In genomic region chr2:29677842-29678241, GRCm38 (mm10) we compare ENCODE assay signal across 11 mouse cellular contexts. TPM values are rescaled to one million over a fixed set of nuclear protein-coding genes. Genes with fewer than 3 reads are reported as not detected.
DNase-seq lines count a peak whose midpoint lies in the region; ATAC-seq and TF ChIP-seq lines count a peak whose summit lies in the region.
"Had no signal": no experiment of that assay in that cellular context is flagged by ENCODE, and none has a peak within 500 bp of the region (broad histone marks: within the 10 kb centered on the region; RNA-seq: fewer than 3 reads in every experiment).

No protein-coding gene starts in this region.

- H3K4me2 ChIP-seq in kidney, embryonic 16.5 days (replicated peaks; ENCODE audit: low read depth, low read length) = no peak overlapping the region
- H3K4me2 ChIP-seq: neural tube, embryonic 13.5 days had no signal

- H3K9ac ChIP-seq in kidney, embryonic 16.5 days (replicated peaks; ENCODE audit: low read length) = 0 out of 2 replicates have a peak overlapping the region, but pooled peaks have one; percentile 15
- H3K9ac ChIP-seq in liver, adult 2 months (ENCODE audit: low read depth, low read length) = no peak overlapping the region
- H3K9ac ChIP-seq: neural tube, embryonic 13.5 days had no signal

- H3K36me3 ChIP-seq in kidney, embryonic 16.5 days (ENCODE audit: insufficient read depth, low read length) = no peaks in the 10 kb centered on the region; the same call in 1 of the 2 replicates
- H3K36me3 ChIP-seq in liver, adult 2 months (ENCODE audit: control insufficient read depth, insufficient read depth, low read length) = no peaks in the 10 kb centered on the region

- no peaks in the 10 kb centered on the region for H3K27me3 ChIP-seq in kidney, embryonic 16.5 days (ENCODE audit: insufficient read depth, low read length)
- H3K27me3 ChIP-seq in liver, adult 2 months (ENCODE audit: control insufficient read depth, insufficient read depth, low read length) = no peaks in the 10 kb centered on the region
- H3K27me3 ChIP-seq: neural tube, embryonic 13.5 days had no signal

- no peak for ATAC-seq in kidney, embryonic 16.5 days (ENCODE audit: low FRiP score, low TSS enrichment)
- ATAC-seq: midbrain, embryonic 16.5 days had no signal

- intact Hi-C loops in left cerebral cortex, postnatal 14 days (cut with DNase I) = no loop called here

- no peaks in the 10 kb centered on the region for H3K9me3 ChIP-seq in kidney, embryonic 16.5 days (ENCODE audit: low read length)
- H3K9me3 ChIP-seq: neural tube, embryonic 13.5 days had no signal

- H3K4me1 ChIP-seq in kidney, embryonic 16.5 days (ENCODE audit: insufficient read depth, low read length) = peaks cover 10% of the 10 kb centered on the region; the same call in 1 of the 2 replicates
- H3K4me1 ChIP-seq in bone marrow macrophage, adult 2 months (ENCODE audit: control insufficient read depth, insufficient read depth, low read length) = peaks cover 45% of the 10 kb centered on the region
- H3K4me1 ChIP-seq in liver, adult 2 months (ENCODE audit: control insufficient read depth, insufficient read depth, low read length) = peaks cover 35% of the 10 kb centered on the region

- no peak for DNase-seq in kidney, adult 18-20 months
- peak; percentile 96 for DNase-seq in liver, adult 2 months (ENCODE audit: extremely low read depth, low read depth, low spot score)
- DNase-seq in lung, postnatal 14 days = peak; percentile 25
- no peak for DNase-seq in cerebellum, adult 11 months
- DNase-seq in left cerebral cortex, postnatal 14 days (ENCODE audit: low spot score in 2 of 2) = no peak
- DNase-seq: heart, postnatal 4 days; right cerebral cortex, postnatal 25 days had no signal

- H3K79me2 ChIP-seq in liver, adult 2 months (ENCODE audit: control insufficient read depth, insufficient read depth, low read length) = peaks cover 24% of the 10 kb centered on the region; the same call in 1 of the 2 replicates

- no peak overlapping the region for H3K27ac ChIP-seq in kidney, embryonic 16.5 days (ENCODE audit: low read length)
- H3K27ac ChIP-seq in bone marrow macrophage, adult 2 months (ENCODE audit: insufficient read depth, low read depth, low read length) = 0 out of 2 replicates have a peak overlapping the region, but pooled peaks have one; percentile 8
- H3K27ac ChIP-seq in liver, adult 2 months (replicated peaks; ENCODE audit: insufficient read depth, low read depth, low read length) = peak overlapping the region; percentile 73
- H3K27ac ChIP-seq: neural tube, embryonic 13.5 days had no signal

- TF ChIP-seq CTCF in bone marrow macrophage, adult 2 months (IDR thresholded peaks at IDR 0.05; ENCODE audit: low read depth, low read length) = no peak
- 0 out of 2 replicates have a peak, but pooled peaks have one; percentile 8 for TF ChIP-seq CTCF in liver, adult 2 months (IDR thresholded peaks at IDR 0.05; ENCODE audit: low read depth, low read length)

- H3K4me3 ChIP-seq in kidney, embryonic 16.5 days (ENCODE audit: low read length) = no peak overlapping the region
- H3K4me3 ChIP-seq in bone marrow macrophage, adult 2 months (ENCODE audit: insufficient read depth, low read length) = no peak overlapping the region
- H3K4me3 ChIP-seq in liver, adult 2 months (ENCODE audit: insufficient read depth, low read depth, low read length) = no peak overlapping the region
- H3K4me3 ChIP-seq: neural tube, embryonic 13.5 days had no signal

- 31% methylated on average over 5 of the region's 5 CpGs for WGBS in kidney, embryonic 16.5 days
- WGBS in liver, adult 2 months = 20% methylated on average over 5 of the region's 5 CpGs

- TF ChIP-seq POLR2A in bone marrow macrophage, adult 2 months (IDR thresholded peaks at IDR 0.05; ENCODE audit: borderline replicate concordance, low read depth, low read length) = no peak
- no peak for TF ChIP-seq POLR2A in liver, adult 2 months (IDR thresholded peaks at IDR 0.05; ENCODE audit: extremely low read depth, insufficient read depth, low read length)

RNA-seq across cellular contexts. Expression of gene Rapgef1, which starts 58.3 kb away (rescaled TPM):
- polyA plus RNA-seq in kidney, embryonic 16.5 days (2015; fragmentation: Nextera tagmentation; extraction: Ambion mirVana) = 13.3 and 13.6 TPM in 2 replicates
- polyA plus RNA-seq in bone marrow macrophage, adult 2 months (2012; ENCODE audit: insufficient read depth, insufficient read length, missing spikeins) = 20.5 and 23.6 TPM in 2 replicates
- 11.8 and 16.8 TPM in 2 replicates for total RNA-seq in liver, adult 2 months (2014; rRNA removed)
- 24.9 and 25.3 TPM in 2 replicates for polyA plus RNA-seq in liver, adult 2 months (2012; rRNA removed)
- total RNA-seq in left cerebral cortex, postnatal 14 days (2021) = 100 to 1,000 TPM; 118 to 124 TPM

Comparison
In these comparisons a context has a peak if more than half of its experiments do, and no peak if none do; other contexts are left out.
1. DNase-seq: peak in liver, adult 2 months (single experiment) and lung, postnatal 14 days (single experiment); none in kidney, adult 18-20 months (single experiment), cerebellum, adult 11 months (single experiment) and left cerebral cortex, postnatal 14 days (0 of 2).